Comparison of ENCODE assay signal across 9 mouse cellular contexts in the genomic region with DNA sequence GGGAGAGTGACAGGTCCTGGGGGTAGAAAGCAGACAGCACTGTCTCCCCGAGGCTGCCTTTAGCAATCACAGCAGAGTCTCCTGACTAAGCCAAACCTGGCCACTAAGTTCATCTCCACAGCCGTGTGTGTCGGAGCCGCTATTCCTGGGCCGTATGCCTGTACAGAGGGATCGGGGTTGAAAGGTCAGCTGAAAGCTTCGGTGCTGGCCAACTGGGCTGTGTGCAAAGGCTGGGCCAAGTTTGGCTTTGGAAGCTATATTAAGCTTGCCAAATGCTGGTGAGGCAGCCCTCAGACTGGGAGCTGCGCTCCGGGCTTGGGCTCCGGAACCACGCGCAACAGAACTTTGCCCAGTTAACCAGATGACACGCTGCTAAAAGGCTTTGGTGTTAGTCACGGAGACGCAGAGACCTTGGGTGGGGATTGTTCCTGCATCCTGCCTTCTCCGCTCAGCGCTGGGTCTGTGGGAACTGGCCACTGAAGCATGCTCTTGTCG. TPM values are rescaled to one million over a fixed set of nuclear protein-coding genes. Genes with fewer than 3 reads are reported as not detected.
DNase-seq lines count a peak whose midpoint lies in the region; ATAC-seq and TF ChIP-seq lines count a peak whose summit lies in the region.
"Had no signal": no experiment of that assay in that cellular context is flagged by ENCODE, and none has a peak within 500 bp of the region (broad histone marks: within the 10 kb centered on the region; RNA-seq: fewer than 3 reads in every experiment).

No protein-coding gene starts in this region.

- 86% methylated on average over 18 of the region's 18 CpGs for WGBS in forebrain, embryonic 11.5 days
- 81% methylated on average over 18 of the region's 18 CpGs for WGBS in forebrain, embryonic 15.5 days
- 23% methylated on average over 18 of the region's 18 CpGs for WGBS in heart, adult 2 months

- no peak overlapping the region for H3K9ac ChIP-seq in forebrain, embryonic 11.5 days (ENCODE audit: low read length)
- H3K9ac ChIP-seq in forebrain, embryonic 15.5 days (replicated peaks), result no peak overlapping the region
- peak overlapping the region; percentile 74 for H3K9ac ChIP-seq in heart, adult 2 months (ENCODE audit: low read depth, low read length)

- peak; percentile 37 for TF ChIP-seq CTCF in heart, adult 2 months (IDR thresholded peaks at IDR 0.05)

- no peaks in the 10 kb centered on the region for H3K27me3 ChIP-seq in forebrain, embryonic 11.5 days (ENCODE audit: control insufficient read depth, insufficient read depth, low read length)
- no peaks in the 10 kb centered on the region for H3K27me3 ChIP-seq in forebrain, embryonic 15.5 days
- no peaks in the 10 kb centered on the region for H3K27me3 ChIP-seq in heart, adult 2 months (ENCODE audit: control insufficient read depth, insufficient read depth, low read length)

- TF ChIP-seq POLR2A in heart, adult 2 months (IDR thresholded peaks at IDR 0.05; ENCODE audit: insufficient read depth, low read depth, low read length), result peak; percentile 68

- no peak overlapping the region for H3K4me3 ChIP-seq in forebrain, embryonic 11.5 days (ENCODE audit: low read depth, low read length)
- H3K4me3 ChIP-seq in forebrain, embryonic 15.5 days, result no peak overlapping the region
- H3K4me3 ChIP-seq in heart, adult 2 months, result peak overlapping the region; percentile 55

- ATAC-seq in forebrain, embryonic 11.5 days (replicated peaks; ENCODE audit: low FRiP score), result no peak
- no peak for ATAC-seq in forebrain, embryonic 15.5 days (replicated peaks)

- no peaks in the 10 kb centered on the region for H3K9me3 ChIP-seq in forebrain, embryonic 11.5 days (ENCODE audit: control insufficient read depth, low read length)
- H3K9me3 ChIP-seq in forebrain, embryonic 15.5 days, result no peaks in the 10 kb centered on the region

- no peak overlapping the region for H3K4me2 ChIP-seq in forebrain, embryonic 11.5 days (ENCODE audit: low read depth, low read length, severe bottlenecking)
- no peak overlapping the region for H3K4me2 ChIP-seq in forebrain, embryonic 15.5 days (replicated peaks)

- no peaks in the 10 kb centered on the region for H3K36me3 ChIP-seq in forebrain, embryonic 11.5 days (ENCODE audit: control insufficient read depth, insufficient read depth, low read length)
- H3K36me3 ChIP-seq in forebrain, embryonic 15.5 days, result no peaks in the 10 kb centered on the region
- no peaks in the 10 kb centered on the region for H3K36me3 ChIP-seq in heart, adult 2 months (ENCODE audit: control insufficient read depth, insufficient read depth, low read length)

- DNase-seq in forebrain, embryonic 11.5 days (ENCODE audit: low spot score), result peak; percentile 48
- DNase-seq in NIH3T3 (ENCODE audit: low read depth), result peak; percentile 6
- peak; percentile 63 to 82 for DNase-seq in heart, adult 2 months
- peak; percentile 28 to 54 for DNase-seq in layer of hippocampus, postnatal 10 days (ENCODE audit: low spot score in 2 of 2)
- DNase-seq in skeletal muscle tissue, adult 2 months (ENCODE audit: low read depth, low spot score), result peak; percentile 91
- DNase-seq in yolk sac, embryonic 10.5 days (ENCODE audit: low spot score), result no peak
- no peak for DNase-seq in right cerebral cortex, postnatal 36 days (ENCODE audit: low spot score in 2 of 2)

- H3K27ac ChIP-seq in forebrain, embryonic 11.5 days (ENCODE audit: low read depth, low read length), result no peak overlapping the region
- H3K27ac ChIP-seq in forebrain, embryonic 15.5 days (replicated peaks), result no peak overlapping the region
- peak overlapping the region; percentile 82 for H3K27ac ChIP-seq in heart, adult 2 months
- H3K27ac ChIP-seq: kidney, postnatal 0 days had no signal

- H3K79me2 ChIP-seq in heart, adult 2 months (replicated peaks; ENCODE audit: control insufficient read depth, insufficient read depth, low read length), result no peaks in the 10 kb centered on the region

- no peaks in the 10 kb centered on the region for H3K4me1 ChIP-seq in forebrain, embryonic 11.5 days (replicated peaks; ENCODE audit: control insufficient read depth, insufficient read depth, low read length)
- H3K4me1 ChIP-seq in forebrain, embryonic 15.5 days, result no peaks in the 10 kb centered on the region
- no peaks in the 10 kb centered on the region for H3K4me1 ChIP-seq in heart, adult 2 months (ENCODE audit: control insufficient read depth, insufficient read depth, low read length)

- 0 out of 2 replicates have a peak, but pooled peaks have one; percentile 27 for TF ChIP-seq EP300 in heart, adult 2 months (IDR thresholded peaks at IDR 0.05; ENCODE audit: insufficient read depth, low read depth, low read length)

- intact Hi-C loops in heart, adult 2 months (cut with DNase I), result no loop called here

RNA-seq across cellular contexts. Expression of gene Rxrg, which starts 19.9 kb away (rescaled TPM):
- polyA plus RNA-seq in forebrain, embryonic 11.5 days (2014; fragmentation: Nextera tagmentation; extraction: Ambion mirVana), result 2.1 and 2.3 TPM in 2 replicates
- 29.5 and 32.8 TPM in 2 replicates for polyA plus RNA-seq in forebrain, embryonic 15.5 days (2015; fragmentation: Nextera tagmentation; extraction: Ambion mirVana)
- 10 to 100 TPM; 64.2 to 67.0 TPM for total RNA-seq in heart, adult 2 months (2021)
- polyA plus RNA-seq in heart, adult 2 months (2012; rRNA removed), result 81.3 and 125 TPM in 2 replicates
- 1 to 10 TPM; 8.4 to 9.4 TPM for total RNA-seq in layer of hippocampus, postnatal 10 days (2021)

Comparison
In these comparisons a context has a peak if more than half of its experiments do, and no peak if none do; other contexts are left out.
1. DNase-seq: peak in forebrain, embryonic 11.5 days (single experiment), NIH3T3 (single experiment), heart, adult 2 months (2 of 2), layer of hippocampus, postnatal 10 days (2 of 2) and skeletal muscle tissue, adult 2 months (single experiment); none in yolk sac, embryonic 10.5 days (single experiment) and right cerebral cortex, postnatal 36 days (0 of 2).